Mouse (Mus musculus) bone marrow macrophage, adult 2 months (primary cell): Measurements from ENCODE around the gene Ntrk2.

Experiments used
- CTCF ChIP-seq: IDR thresholded peaks from 2 replicates; pipeline ENCODE4 v1.5.1; 2012; ENCODE audit warnings: low read depth, mild to moderate bottlenecking, low read length, moderate library complexity
- POLR2A ChIP-seq: IDR thresholded peaks from 2 replicates; pipeline ENCODE4 v1.6.1; 2012; ENCODE audit warnings: mild to moderate bottlenecking, low read depth, low read length, borderline replicate concordance

GRCm38 (mm10) chr13:59176485-59176884 is 370.1 kb downstream of the Ntrk2 start:
- TF ChIP-seq CTCF: no peak
- TF ChIP-seq POLR2A: no peak
